Mouse (Mus musculus): ENCODE results near the gene Lins1.

Lins1 gene

DNA sequence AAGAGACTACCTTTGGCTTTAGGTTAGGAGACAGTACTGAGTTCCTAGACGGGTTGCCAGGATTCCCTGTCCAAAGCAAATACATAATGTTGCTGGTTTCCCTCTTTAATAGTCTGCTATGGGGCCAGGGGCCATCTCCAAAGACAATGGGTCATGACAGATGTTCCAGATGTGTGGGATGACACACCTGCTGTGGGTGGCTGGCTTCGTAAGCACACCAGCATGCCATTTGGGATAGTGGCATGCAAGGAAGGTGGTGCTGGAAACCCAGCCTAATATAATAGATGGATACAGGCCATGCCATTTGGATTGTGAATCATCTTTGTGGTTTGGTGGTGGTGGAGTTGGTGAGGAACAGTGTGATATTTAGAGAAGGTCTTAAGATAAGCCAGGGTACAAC, 39.5 kb downstream of the Lins1 start:
- CTCF ChIA-PET, result no interaction called here

- CTCF ChIA-PET, result no interaction called here
Measured at GRCm38 (mm10) chr7:66733431-66733830, 43.7 kb downstream of the Lins1 start.

GRCm38 (mm10) chr7:66733882-66734281, 44.2 kb downstream of the Lins1 start:
- CTCF ChIA-PET, result no interaction called here

DNA sequence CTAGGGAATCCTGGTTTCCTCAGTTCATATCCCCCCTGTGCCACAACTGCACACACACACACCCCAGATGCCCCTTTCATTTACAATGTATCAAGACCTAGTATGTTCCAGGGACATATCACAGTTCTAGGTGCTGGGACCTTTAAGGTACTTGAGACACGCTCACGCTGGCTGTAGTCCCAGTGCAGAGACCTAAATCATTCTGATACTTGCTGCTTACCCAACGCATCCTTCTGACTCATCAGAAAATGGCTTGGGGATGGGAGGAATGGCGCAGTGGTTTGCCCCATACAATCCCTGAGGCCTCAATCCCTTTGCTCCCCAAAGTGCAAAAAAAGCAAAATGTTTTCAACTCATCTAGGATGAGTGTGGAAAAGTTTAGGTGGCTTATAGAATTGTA, 44.8 kb downstream of the Lins1 start:
- CTCF ChIA-PET, result no interaction called here

GRCm38 (mm10) chr7:66734993-66735392, 45.3 kb downstream of the Lins1 start:
- CTCF ChIA-PET, result no interaction called here

DNA sequence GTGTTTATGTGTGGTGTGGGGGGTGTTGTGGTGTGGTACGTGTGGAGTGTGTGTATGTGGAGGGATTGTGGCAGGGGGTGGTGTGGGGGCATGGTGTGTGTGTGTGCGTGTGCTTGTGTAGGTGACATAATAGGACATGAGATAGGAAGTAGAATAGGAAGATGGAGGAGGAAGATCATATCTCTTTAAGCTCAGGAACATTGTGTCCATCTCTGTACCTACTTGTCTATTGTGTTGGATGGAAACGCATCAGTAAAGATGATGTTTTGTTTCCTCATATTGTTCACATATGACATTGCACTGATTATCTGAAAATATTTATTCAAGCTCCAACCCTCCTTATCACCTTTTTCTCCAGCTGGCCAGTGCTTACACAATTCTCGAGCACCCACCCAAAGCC, 47.7 kb downstream of the Lins1 start:
- CTCF ChIA-PET, result no interaction called here

DNA sequence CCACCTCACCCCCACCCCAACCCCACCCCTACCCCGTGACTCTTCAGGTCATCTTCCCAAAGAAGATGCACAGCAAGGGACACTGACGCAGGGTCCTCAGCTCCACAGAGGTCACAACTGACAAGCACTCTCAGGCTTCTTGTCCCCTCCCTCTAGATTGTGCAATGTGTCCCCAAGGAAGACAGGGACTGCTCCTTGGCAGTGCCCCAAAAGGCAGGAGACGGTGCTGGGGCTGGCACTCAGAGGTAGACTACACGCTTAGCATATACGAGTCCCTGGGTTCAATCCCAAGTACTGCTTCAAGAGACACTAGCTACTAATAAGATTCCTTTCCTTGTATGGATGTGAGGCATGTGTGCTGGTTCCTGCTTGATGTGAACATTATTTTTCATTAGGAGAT, 51.3 kb downstream of the Lins1 start:
- CTCF ChIA-PET, result no interaction called here

DNA sequence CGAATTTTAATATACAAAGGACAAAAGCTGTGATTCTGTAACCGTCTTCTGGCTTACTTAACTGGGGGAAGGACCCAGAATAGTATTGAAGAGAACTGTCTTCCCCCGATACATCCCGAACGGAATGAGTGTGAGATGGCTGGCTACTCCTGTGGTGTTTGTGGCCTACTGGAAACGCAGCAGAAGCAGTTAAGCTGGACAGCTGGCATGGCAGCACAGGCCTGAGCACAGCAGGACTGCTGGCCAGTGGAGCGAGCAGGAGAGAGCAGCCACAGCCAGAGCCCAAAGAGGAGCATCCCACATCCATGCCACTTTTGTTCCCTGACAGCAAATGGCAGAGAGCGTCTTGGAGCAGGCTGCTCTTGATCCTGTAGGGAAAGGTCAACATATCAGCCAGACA, 51.7 kb downstream of the Lins1 start:
- CTCF ChIA-PET, result no interaction called here

DNA sequence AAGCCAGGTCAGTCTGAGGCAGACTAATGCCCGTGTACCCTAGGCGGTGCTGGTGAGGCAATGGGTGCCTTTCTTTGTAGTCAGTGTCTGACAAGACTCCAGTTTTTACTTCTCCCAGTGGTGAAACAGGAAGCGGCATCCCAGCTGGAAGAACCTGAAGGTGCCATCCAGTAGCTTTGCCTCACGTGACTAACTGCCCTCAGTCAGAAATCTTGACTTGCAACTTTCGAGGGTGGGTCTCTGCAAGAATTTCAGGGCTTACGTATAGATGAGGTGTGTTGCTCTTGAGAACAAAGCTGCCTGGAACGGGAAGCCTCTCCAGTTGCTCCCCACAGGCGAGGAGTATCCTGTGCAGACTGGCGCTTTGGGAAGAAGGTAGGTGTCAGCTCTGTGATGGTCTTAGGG, 53.7 kb downstream of the Lins1 start, which contains the start of gene Cers3:
Gene Cers3 (plus strand): TSS at position 128 of the 405 bp plus-strand sequence.
- CTCF ChIA-PET, result interaction anchor here (0.6 kb wide), 1 partner anchor 84 kb away, joined by 3 read pairs; no protein-coding TSS in a partner anchor

- CTCF ChIA-PET, result no interaction called here
Measured at GRCm38 (mm10) chr7:66746972-66747371, 57.3 kb downstream of the Lins1 start.

DNA sequence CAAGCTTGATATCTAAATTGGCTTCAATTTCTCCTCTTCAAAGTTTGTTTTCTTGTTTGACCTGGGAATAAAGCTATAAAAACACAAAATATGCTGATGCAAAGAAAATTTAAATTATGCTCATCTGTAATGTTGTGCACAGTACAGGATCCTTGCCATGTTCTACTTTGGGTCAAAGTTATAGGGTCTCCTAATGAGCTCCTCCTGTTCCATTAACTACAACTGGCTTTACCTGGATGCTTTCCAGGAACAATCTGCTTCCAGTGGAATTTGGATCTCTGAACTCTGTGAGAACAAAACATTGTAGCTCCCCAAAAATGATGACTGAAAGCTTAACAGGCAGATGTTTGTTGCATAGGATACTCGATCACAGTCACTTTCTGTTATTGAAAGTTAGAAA, 60.3 kb downstream of the Lins1 start:
- CTCF ChIA-PET, result no interaction called here

GRCm38 (mm10) chr7:66753816-66754215, 64.1 kb downstream of the Lins1 start:
- CTCF ChIA-PET, result no interaction called here

DNA sequence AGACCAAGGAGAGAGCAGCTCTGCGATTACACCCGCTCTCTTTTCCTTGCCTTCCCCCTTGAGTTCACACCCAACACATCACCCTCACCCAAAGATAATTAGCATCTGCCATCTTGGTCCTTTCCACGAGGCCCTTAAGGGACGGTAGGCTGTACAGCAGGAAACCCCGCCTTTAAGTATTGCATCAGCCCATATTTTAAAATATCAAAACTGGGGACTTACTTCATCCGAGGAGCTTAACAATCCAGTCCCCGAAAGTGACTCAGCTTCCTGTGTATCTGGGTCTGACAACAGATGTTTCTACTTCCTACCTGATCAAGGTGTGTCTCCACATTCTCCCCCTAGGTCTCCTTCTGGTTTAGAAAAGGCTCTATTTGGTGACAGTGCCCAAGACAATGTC, 65.9 kb downstream of the Lins1 start:
- CTCF ChIA-PET, result no interaction called here
